Mouse (Mus musculus) ES-E14 (cell line): ENCODE data around the gene Ctnnb1. TPM values are rescaled to one million over a fixed set of nuclear protein-coding genes. Genes with fewer than 3 reads are reported as not detected.

ENCODE experiments used
- DNase-seq: peaks from one replicate; pipeline ENCODE4 v3.0.0-alpha.2; 2013; ENCODE audit warnings: low read depth, low spot score
- H3K27ac ChIP-seq: 2 replicates; pipeline ENCODE4 v1.5.1; 2012; ENCODE audit warnings: low read depth, mild to moderate bottlenecking, low read length, moderate library complexity, mixed read lengths; ENCODE audit not compliant: poor library complexity, insufficient read depth, severe bottlenecking
- H3K36me3 ChIP-seq: 2 replicates; pipeline ENCODE4 v1.6.1; 2012; ENCODE audit warnings: mild to moderate bottlenecking, low read length, moderate library complexity, mixed read lengths; ENCODE audit not compliant: control insufficient read depth, poor library complexity, insufficient read depth, severe bottlenecking
- H3K4me1 ChIP-seq, 2 experiments: fragments of 150-350 bp in 1 of 2; sonication (generic) in 1 of 2; 2 replicates each; pipeline ENCODE4 v1.6.1; 2012; ENCODE audit warnings: low read length in 2 of 2, mild to moderate bottlenecking in 1 of 2, mixed read lengths in 1 of 2; ENCODE audit not compliant: control insufficient read depth in 2 of 2, insufficient read depth in 2 of 2, poor library complexity in 1 of 2
- H3K4me3 ChIP-seq, 2 experiments: fragments of 150-350 bp in 1 of 2; sonication (generic) in 1 of 2; 2 replicates each; pipeline ENCODE4 v1.5.1; 2012; ENCODE audit warnings: low read length in 2 of 2, low read depth in 1 of 2, mild to moderate bottlenecking in 1 of 2, mixed read lengths in 1 of 2; ENCODE audit not compliant: insufficient read depth in 1 of 2, poor library complexity in 1 of 2, severe bottlenecking in 1 of 2
- H3K9ac ChIP-seq: 2 replicates; pipeline ENCODE4 v1.6.1; 2012; ENCODE audit warnings: low read depth, mild to moderate bottlenecking, low read length, mixed read lengths; ENCODE audit not compliant: poor library complexity, insufficient read depth, severe bottlenecking
- H3K9me3 ChIP-seq: fragments of 150-350 bp; sonication (generic); 2 replicates; pipeline ENCODE4 v1.6.1; 2012; ENCODE audit warnings: low read depth, mild to moderate bottlenecking, low read length; ENCODE audit not compliant: control insufficient read depth, insufficient read depth
- CHD2 ChIP-seq: IDR thresholded peaks from 2 replicates; pipeline ENCODE4 v1.6.1; 2014; ENCODE audit warnings: mild to moderate bottlenecking, low read depth, low read length, inconsistent platforms
- HCFC1 ChIP-seq: IDR thresholded peaks from 2 replicates; pipeline ENCODE4 v1.6.1; 2012; ENCODE audit warnings: low read length, inconsistent platforms, borderline replicate concordance; ENCODE audit not compliant: insufficient read depth
- MAFK ChIP-seq: IDR thresholded peaks from 2 replicates; pipeline ENCODE4 v1.6.1; 2014; ENCODE audit warnings: mild to moderate bottlenecking, low read depth, low read length, inconsistent platforms; ENCODE audit not compliant: insufficient read depth
- ZC3H11A ChIP-seq: IDR thresholded peaks from 2 replicates; pipeline ENCODE4 v1.6.1; 2012; ENCODE audit warnings: low read depth, mild to moderate bottlenecking, inconsistent platforms, low read length, borderline replicate concordance
- ZNF384 ChIP-seq: IDR thresholded peaks from 2 replicates; pipeline ENCODE4 v1.6.1; 2012; ENCODE audit warnings: low read depth, low read length, inconsistent platforms
- in situ Hi-C, 2 experiments: fragments of 600-800 bp; cut with MboI; formaldehyde crosslinking; loops; one replicate each; pipeline ENCODE4 v1.15.1; 2025; ENCODE audit warnings: low sequenced_read_pairs in 2 of 2, inconsistent platforms in 1 of 2; ENCODE audit not compliant: unreplicated experiment in 2 of 2
- total RNA-seq: library from RNA; depleted of rRNA; stranded (reverse); fragments of 300-350 nt; gene quantifications from 2 replicates; pipeline ENCODE4 v1.2.3, GENCODE M21; 2012

The Ctnnb1 gene
- total RNA-seq, 1 experiment: 572 TPM

GRCm38 (mm10) chr9:120897269-120897668 is 31.7 kb upstream of the Ctnnb1 start:
- no peaks in the 10 kb centered on the region for H3K36me3 ChIP-seq
- no peak overlapping the region for H3K4me3 ChIP-seq
- TF ChIP-seq ZNF384 (no peak), CHD2 (no peak), ZC3H11A (no peak), HCFC1 (no peak), MAFK (no peak)
- no peak overlapping the region for H3K9ac ChIP-seq
- H3K27ac ChIP-seq: no peak overlapping the region
- no peak for DNase-seq
- H3K4me1 ChIP-seq: peaks cover 2 to 4% of the 10 kb centered on the region in 2 experiments; a peak in 2 of 4 replicates
- H3K9me3 ChIP-seq: no peaks in the 10 kb centered on the region
- in situ Hi-C loops: no loop called here

GRCm38 (mm10) chr9:120899833-120900232 is 29.2 kb upstream of the Ctnnb1 start:
- TF ChIP-seq CHD2 (no peak), ZNF384 (no peak), ZC3H11A (no peak), MAFK (no peak), HCFC1 (no peak)
- H3K9ac ChIP-seq: no peak overlapping the region
- peaks cover 2 to 3% of the 10 kb centered on the region in 2 experiments; a peak in 1 of 4 replicates for H3K4me1 ChIP-seq
- H3K4me3 ChIP-seq: no peak overlapping the region
- no peaks in the 10 kb centered on the region for H3K36me3 ChIP-seq
- no peak for DNase-seq
- H3K9me3 ChIP-seq: no peaks in the 10 kb centered on the region
- H3K27ac ChIP-seq: no peak overlapping the region
- in situ Hi-C loops: no loop called here

GRCm38 (mm10) chr9:120900338-120901274 is 28.4 kb upstream of the Ctnnb1 start:
- TF ChIP-seq ZNF384 (no peak), MAFK (no peak), HCFC1 (no peak), CHD2 (no peak), ZC3H11A (no peak)
- Histone ChIP-seq H3K36me3 (no peaks in the 10 kb centered on the region), H3K27ac (no peak overlapping the region), H3K9me3 (no peaks in the 10 kb centered on the region), H3K4me3 (no peak overlapping the region), H3K9ac (no peak overlapping the region), H3K4me1 (peaks cover 2 to 3% of the 10 kb centered on the region in 2 experiments; a peak in 1 of 4 replicates)
- DNase-seq: no peak
- in situ Hi-C loops: no loop called here

GRCm38 (mm10) chr9:120902562-120902961 is 26.5 kb upstream of the Ctnnb1 start:
- in situ Hi-C loops: no loop called here

More at GRCm38 (mm10) chr9:120902562-120902961, 26.5 kb upstream of the Ctnnb1 start:
- no peaks in the 10 kb centered on the region for H3K36me3 ChIP-seq
- no peak overlapping the region for H3K9ac ChIP-seq
- no peak for DNase-seq
- H3K4me3 ChIP-seq: no peak overlapping the region
- no peaks in the 10 kb centered on the region for H3K9me3 ChIP-seq
- no peak overlapping the region for H3K27ac ChIP-seq
- peaks cover 2 to 3% of the 10 kb centered on the region in 2 experiments; a peak in 1 of 4 replicates for H3K4me1 ChIP-seq
- TF ChIP-seq ZC3H11A (no peak), MAFK (no peak), ZNF384 (no peak), HCFC1 (no peak), CHD2 (no peak)
